Mouse (Mus musculus) layer of hippocampus, adult 8-10 months (tissue): Measurements from ENCODE around the gene Itm2b. TPM values are rescaled to one million over a fixed set of nuclear protein-coding genes. Genes with fewer than 3 reads are reported as not detected.

Source experiments
- DNase-seq, 2 experiments: peaks; one replicate each; pipeline ENCODE4 v3.0.0; 2022; ENCODE audit warnings: low spot score in 2 of 2
- total RNA-seq, 4 experiments: library from RNA; stranded (reverse); gene quantifications; 2 replicates each; pipeline ENCODE4 v1.2.4; 2022

Gene Itm2b
- total RNA-seq, 4 experiments from 2014 or later: 897 to 1,139 (median 988) TPM

DNA sequence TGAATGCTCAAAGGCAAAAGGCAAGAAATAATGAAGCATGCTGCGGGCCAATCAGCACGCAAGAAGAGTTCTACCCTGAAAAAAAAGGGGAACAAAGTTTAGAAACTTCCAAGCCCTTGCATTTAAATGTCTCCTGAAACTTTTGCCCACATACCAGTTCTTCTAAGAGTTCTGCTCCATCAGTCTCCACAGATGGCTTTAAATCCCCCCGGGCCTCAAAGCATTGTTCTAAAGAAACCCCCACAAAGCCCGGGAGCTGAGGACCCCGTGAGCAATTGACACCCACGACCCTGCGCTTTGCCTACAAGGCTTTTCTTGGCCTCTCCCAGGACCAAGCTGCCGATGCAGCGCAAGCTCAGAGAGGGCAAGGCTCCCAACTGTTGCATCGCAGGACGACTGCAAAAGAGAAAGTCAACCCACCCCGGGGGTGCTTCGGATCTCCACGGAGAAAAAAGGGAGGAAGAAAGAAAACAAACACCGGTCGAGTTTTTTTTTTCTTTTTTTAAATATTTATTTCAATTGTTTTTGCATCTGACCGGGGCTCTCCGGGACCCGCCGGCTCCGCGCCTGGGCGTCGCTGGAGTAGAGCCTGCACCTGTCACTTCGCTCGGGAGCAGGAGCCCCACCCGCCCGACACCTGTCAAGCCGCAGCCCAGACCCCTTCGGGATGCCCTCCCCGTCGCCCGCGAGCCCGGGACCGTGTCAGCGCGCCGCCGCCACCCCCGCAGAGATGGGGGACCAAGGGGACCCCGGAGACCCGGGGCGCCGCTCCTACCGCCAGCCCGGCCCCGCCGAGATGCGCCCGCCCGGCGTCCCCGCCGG lies 60.2 kb downstream of the Itm2b start:
- DNase-seq: no peak

GRCm38 (mm10) chr14:73323965-73324364 lies 61.1 kb downstream of the Itm2b start:
- no peak for DNase-seq

DNA sequence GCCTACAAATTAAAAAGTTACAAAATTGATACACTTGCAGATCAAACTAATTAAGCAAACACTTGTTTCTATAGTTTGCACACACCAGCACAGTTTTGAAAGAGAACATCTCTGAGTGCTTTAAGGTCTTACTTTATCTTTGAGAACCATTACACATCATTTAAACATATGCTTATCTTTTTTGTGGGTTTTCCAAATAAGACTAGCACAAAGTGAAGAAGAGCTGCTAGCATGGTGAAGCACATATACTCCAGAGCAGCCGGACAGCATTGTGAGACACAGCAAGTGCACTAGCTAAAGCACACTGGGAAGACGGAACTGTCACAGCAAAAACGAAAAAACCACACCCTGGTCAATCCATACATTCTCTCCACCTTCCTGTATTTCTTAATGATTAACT lies 62.9 kb downstream of the Itm2b start:
- no peak for DNase-seq

DNA sequence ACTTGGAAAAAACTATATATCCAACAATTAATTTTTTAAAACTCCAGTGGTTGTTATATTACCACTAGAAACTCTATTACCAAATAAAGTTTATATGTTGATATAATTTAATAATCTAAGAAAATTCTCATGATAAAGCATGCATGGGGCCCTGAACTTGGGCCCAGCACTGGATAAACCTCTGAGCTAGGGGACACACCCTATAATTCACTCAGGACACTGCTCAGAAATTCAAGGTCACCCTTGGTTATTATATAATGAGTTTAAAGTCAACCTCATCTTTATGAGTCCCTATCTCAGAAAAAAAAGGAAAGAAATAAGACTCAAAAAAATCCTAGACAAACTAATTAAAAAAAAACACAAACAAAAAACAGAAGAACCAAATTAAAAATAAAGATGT lies 68.2 kb downstream of the Itm2b start:
- no peak for DNase-seq

DNA sequence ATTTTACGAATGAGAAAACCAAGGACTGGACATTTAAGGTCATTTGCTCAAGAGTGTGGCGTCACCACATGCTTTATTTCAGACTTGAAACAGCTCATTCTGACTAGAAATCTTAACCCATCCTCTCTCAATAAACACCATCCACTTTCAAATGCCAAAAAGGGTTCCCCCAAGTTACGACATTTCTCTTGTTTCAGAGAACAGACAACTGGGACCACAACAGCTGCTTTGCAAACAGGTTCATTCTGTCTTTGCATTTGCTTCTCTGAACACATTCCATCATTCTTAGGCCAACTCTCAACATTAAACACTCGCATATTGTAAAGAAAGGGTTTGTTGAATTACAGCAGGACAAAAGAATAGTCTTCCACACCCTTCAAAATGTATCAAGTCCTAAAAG lies 71.2 kb downstream of the Itm2b start:
- no peak for DNase-seq

DNA sequence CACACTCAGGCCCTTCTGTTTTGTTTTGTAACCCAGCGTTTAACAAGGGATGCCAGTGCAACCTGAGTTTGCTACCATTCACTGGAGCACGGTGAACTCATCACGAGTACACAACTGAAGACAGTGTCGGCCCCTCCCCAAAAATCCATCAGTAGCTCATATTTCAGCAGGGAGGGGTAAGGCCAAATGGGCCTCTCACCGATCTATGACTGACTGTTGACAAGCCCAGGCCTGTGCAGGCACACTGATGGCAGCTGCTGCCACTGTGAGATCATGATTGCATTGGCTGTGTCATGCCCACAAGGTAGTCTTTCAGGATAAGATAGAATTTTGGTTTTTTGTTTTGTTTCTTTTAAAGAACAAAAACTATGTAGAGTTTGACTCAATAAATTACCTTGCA lies 71.7 kb downstream of the Itm2b start:
- no peak for DNase-seq

DNA sequence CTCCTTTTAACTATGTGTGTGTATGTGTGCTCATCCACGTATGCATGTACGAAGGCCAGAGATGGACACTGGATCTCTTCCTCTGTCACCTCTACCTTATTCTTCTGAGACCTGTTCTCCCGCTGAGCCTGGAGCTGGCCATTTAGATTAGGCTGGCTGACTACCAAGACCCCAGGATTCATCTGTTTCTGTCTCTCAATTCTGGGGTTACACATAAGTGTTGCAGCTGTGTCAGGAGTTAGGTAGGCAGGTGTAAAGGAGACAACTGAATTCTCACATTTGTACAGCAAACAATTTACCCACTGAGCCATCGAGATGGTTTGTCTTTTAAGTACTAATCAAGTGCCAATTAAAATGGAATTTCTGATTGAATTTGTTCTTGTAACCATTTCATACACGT lies 72.2 kb downstream of the Itm2b start:
- no peak for DNase-seq

Other genes starting within 250 kb of the Itm2b start
- gene Lpar6, start 147.4 kb downstream of the Itm2b start, total RNA-seq: 1 to 10 TPM; 1.1 to 2.4 (median 2.0) TPM
- 10 to 100 TPM; 36.3 to 46.1 (median 39.2) TPM for gene Rb1, start 59.5 kb downstream of the Itm2b start, total RNA-seq
- 10 to 100 TPM; 29.6 to 31.9 (median 30.7) TPM for gene Med4, start 124.7 kb upstream of the Itm2b start, total RNA-seq
- gene Sucla2, start 140.0 kb upstream of the Itm2b start, total RNA-seq: 100 to 1,000 TPM; 143 to 164 (median 157) TPM
- 1 to 10 TPM; 5.2 to 7.3 (median 6.5) TPM for gene Nudt15, start 163.0 kb upstream of the Itm2b start, total RNA-seq